Mouse (Mus musculus) liver, embryonic 16.5 days (tissue): Measurements from ENCODE around the gene Gm14085. TPM values are rescaled to one million over a fixed set of nuclear protein-coding genes. Genes with fewer than 3 reads are reported as not detected.

Source experiments
- ATAC-seq: fragments of 200-750 bp; cut with Nextera tagmentation; 2 replicates; pipeline ENCODE4 v1.8.0; 2017; ENCODE audit warnings: low read depth, mild to moderate bottlenecking, moderate number of reproducible peaks, moderate library complexity
- H3K27ac ChIP-seq: fragments of 300-500 bp; sonication (generic); 2 replicates; pipeline ENCODE4 v1.5.1; 2014; ENCODE audit warnings: mild to moderate bottlenecking, low read length
- H3K27me3 ChIP-seq: fragments of 300-500 bp; sonication (generic); 2 replicates; pipeline ENCODE4 v1.6.1; 2014; ENCODE audit warnings: low read depth, low read length, mixed read lengths; ENCODE audit not compliant: control insufficient read depth, insufficient read depth
- H3K36me3 ChIP-seq: fragments of 300-500 bp; sonication (generic); 2 replicates; pipeline ENCODE4 v1.6.1; 2014; ENCODE audit warnings: mild to moderate bottlenecking; ENCODE audit not compliant: control insufficient read depth, insufficient read depth
- H3K4me1 ChIP-seq: fragments of 300-500 bp; sonication (generic); 2 replicates; pipeline ENCODE4 v1.6.1; 2014; ENCODE audit warnings: low read depth, low read length, mixed read lengths; ENCODE audit not compliant: control insufficient read depth
- H3K4me2 ChIP-seq: fragments of 300-500 bp; sonication (generic); 2 replicates; pipeline ENCODE4 v1.6.1; 2014; ENCODE audit warnings: low read depth, low read length, mixed read lengths
- H3K4me3 ChIP-seq: fragments of 300-500 bp; sonication (generic); 2 replicates; pipeline ENCODE4 v1.5.1; 2014; ENCODE audit warnings: low read depth, mild to moderate bottlenecking, low read length
- H3K9ac ChIP-seq: fragments of 300-500 bp; sonication (generic); 2 replicates; pipeline ENCODE4 v1.6.1; 2014; ENCODE audit warnings: low read depth, low read length
- H3K9me3 ChIP-seq: fragments of 300-500 bp; sonication (generic); replicated peaks from 2 replicates; pipeline ENCODE4 v1.6.1; 2016; ENCODE audit warnings: low read length; ENCODE audit not compliant: control insufficient read depth
- WGBS: fragments of 180-500 bp; shearing (Covaris S2); extraction: QIAGEN DNeasy Blood & Tissue Kit; methylation state at CpG from one replicate; pipeline ENCODE4 v1.1.7; 2014; ENCODE audit not compliant: insufficient replicate concordance; 5-methylcytosine and 5-hydroxymethylcytosine counted together
- polyA plus RNA-seq: library from polyadenylated mRNA; unstranded; fragments of >200 nt; fragmentation: Nextera tagmentation; extraction: Ambion mirVana; gene quantifications from 2 replicates; pipeline ENCODE4 v1.2.1, GENCODE M21; 2015

Gm14085 gene
- polyA plus RNA-seq, 1 experiment from 2014 or later: 0.05 TPM

DNA sequence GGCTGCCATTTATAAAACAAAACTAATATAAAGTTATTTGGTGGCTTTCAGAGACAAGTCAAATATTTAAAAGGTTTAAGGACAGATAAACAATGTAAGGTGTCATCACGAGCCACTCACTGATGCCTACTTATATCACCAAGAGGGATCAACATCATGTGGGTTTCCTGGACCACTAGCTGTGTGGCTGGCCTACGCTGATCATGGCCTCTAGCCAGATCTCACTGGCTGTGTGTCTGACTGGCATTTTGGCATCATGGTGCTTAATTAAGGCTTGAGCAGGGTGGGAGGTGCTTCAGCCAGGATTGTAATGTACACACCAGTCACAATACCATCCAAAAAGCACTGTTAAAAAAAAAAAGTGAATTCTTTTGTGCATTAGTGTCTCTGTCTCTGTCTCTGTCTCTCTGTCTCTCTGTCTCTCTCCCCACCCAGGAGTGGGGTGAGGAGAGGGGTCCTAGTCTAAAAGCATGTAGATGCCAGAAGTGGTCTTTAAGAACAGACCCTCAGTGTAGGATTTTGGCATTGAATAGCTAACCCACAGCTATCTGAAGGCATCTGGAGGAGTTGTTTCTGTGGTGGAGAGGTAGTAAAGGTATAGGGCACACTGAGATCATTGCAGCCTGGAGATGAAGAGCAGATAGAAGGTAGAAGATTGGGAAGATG is 47.5 kb downstream of the Gm14085 start:
- H3K9ac ChIP-seq: no peak overlapping the region
- no peaks in the 10 kb centered on the region for H3K36me3 ChIP-seq
- no peak overlapping the region for H3K4me2 ChIP-seq
- H3K4me1 ChIP-seq: no peaks in the 10 kb centered on the region
- no peak for ATAC-seq
- H3K9me3 ChIP-seq: no peaks in the 10 kb centered on the region
- 54% methylated on average over 2 of the region's 2 CpGs for WGBS
- H3K27me3 ChIP-seq: no peaks in the 10 kb centered on the region
- H3K4me3 ChIP-seq: no peak overlapping the region
- H3K27ac ChIP-seq: no peak overlapping the region

DNA sequence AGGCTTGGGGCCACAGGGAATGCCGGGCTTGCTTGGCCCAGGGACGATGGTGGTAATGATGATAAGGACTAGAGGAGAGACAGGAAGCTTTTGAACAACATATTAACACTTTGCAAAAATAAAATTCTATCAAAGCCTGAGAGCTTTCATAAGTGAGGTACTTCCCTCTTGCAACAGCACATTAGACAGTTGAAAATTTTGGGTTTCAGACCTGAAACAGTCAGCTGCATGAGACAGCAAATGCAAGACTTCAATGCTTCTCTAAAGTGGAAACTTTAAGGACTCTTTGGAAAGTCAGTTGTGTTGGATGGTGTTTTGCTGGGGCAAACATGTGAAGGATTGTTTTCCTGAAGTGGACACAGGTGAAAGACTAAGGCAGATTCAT is 48.1 kb downstream of the Gm14085 start:
- Histone ChIP-seq H3K4me2 (no peak overlapping the region), H3K9ac (no peak overlapping the region), H3K4me1 (no peaks in the 10 kb centered on the region), H3K27ac (no peak overlapping the region), H3K9me3 (no peaks in the 10 kb centered on the region), H3K27me3 (no peaks in the 10 kb centered on the region), H3K36me3 (no peaks in the 10 kb centered on the region), H3K4me3 (no peak overlapping the region)
- ATAC-seq: no peak
- WGBS: 59% methylated on average over 2 of the region's 2 CpGs

DNA sequence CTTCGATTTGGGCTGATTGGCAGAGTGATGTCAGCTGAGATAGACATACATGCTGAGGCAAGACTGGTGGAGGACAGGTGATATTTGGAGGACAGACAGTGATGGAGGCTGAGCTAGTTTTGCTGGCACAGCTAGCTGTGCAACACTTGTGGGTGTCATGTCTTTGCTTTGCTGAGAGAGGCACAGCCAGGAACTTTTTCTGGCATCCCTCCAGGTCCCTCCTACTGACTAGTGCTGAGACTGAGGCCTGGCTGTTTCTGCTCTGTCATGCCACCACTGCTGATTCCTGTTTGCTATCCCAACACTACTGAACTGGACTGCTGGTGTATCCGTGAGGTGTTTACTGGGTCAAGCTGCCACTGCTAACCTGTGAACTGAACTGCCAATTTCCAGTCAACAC is 48.6 kb downstream of the Gm14085 start:
- Histone ChIP-seq H3K36me3 (no peaks in the 10 kb centered on the region), H3K9ac (no peak overlapping the region), H3K27ac (no peak overlapping the region), H3K27me3 (no peaks in the 10 kb centered on the region), H3K4me1 (no peaks in the 10 kb centered on the region), H3K9me3 (no peaks in the 10 kb centered on the region), H3K4me3 (no peak overlapping the region), H3K4me2 (no peak overlapping the region)
- no peak for ATAC-seq
- WGBS: 51% methylated on average over 2 of the region's 2 CpGs

DNA sequence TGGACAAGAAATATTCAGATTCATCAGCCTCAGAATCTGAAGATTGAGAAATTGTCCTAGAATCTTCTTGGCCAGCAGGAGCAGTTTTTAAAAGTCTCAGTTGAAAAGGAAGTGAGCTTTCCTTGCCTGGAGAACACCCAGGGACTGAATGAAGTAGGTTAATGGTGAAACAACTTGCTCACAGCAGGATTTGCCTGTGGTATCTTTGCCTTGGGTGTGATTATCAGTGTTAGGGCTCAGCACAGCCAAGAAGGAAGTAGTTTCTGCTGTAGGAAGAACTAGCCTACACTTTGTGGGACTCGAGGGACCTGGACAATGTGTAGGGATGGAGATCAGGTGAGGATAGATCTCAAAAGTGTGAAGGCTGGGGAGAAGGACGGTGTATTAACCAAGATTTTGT is 49.9 kb downstream of the Gm14085 start:
- Histone ChIP-seq H3K4me1 (no peaks in the 10 kb centered on the region), H3K27me3 (no peaks in the 10 kb centered on the region), H3K36me3 (no peaks in the 10 kb centered on the region), H3K9me3 (no peaks in the 10 kb centered on the region), H3K4me3 (no peak overlapping the region), H3K27ac (no peak overlapping the region), H3K4me2 (no peak overlapping the region), H3K9ac (no peak overlapping the region)
- 49% methylated on average over 2 of the region's 2 CpGs for WGBS
- ATAC-seq: no peak

DNA sequence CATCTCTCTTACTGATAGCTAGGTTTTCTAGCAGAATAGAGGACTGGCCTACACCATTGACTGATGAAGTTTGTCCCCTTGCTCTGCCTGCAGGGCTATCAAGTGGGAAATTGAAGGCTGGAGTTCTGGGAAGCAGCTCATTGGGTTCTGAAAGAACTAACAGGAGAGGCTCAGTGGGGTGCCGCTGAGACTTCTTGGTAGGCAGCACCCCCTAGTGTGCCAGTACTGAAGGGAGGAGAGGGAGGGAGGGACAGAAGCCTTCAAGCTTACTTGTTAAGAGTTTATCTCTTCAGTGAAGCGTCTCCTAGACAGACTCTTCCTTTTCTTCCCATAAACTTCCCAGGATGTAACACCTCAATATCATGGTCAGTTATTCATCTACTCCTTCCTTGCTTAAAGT is 73.6 kb downstream of the Gm14085 start:
- Histone ChIP-seq H3K27me3 (no peaks in the 10 kb centered on the region), H3K4me1 (no peaks in the 10 kb centered on the region), H3K4me2 (no peak overlapping the region), H3K36me3 (no peaks in the 10 kb centered on the region), H3K27ac (no peak overlapping the region), H3K9me3 (no peaks in the 10 kb centered on the region), H3K9ac (no peak overlapping the region), H3K4me3 (no peak overlapping the region)
- WGBS: 22% methylated on average over 2 of the region's 2 CpGs
- no peak for ATAC-seq

DNA sequence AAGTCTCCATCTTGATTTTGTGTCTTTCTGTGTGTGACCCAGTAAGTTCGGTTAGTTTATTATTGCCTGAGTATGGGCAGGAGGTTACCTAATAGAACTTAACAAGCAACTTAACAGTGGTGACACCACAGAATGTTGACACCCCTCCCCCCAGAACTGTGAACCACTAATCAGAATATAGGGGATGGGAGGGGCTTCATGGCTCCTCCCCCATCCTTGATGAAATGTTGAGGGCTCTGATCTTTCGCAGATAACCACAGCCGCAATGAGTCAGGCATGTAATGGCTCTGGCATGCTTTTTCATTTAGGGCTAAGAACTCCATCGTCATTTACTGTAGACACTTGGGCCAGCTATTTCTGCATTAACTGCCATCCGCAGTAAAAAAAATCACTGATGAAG is 76.5 kb downstream of the Gm14085 start:
- Histone ChIP-seq H3K36me3 (no peaks in the 10 kb centered on the region), H3K9me3 (no peaks in the 10 kb centered on the region), H3K9ac (no peak overlapping the region), H3K27me3 (no peaks in the 10 kb centered on the region), H3K4me1 (no peaks in the 10 kb centered on the region), H3K4me2 (no peak overlapping the region), H3K27ac (no peak overlapping the region), H3K4me3 (no peak overlapping the region)
- ATAC-seq: peak; percentile 13; the same call in 1 of the 2 replicates
- 62% methylated on average over 5 of the region's 5 CpGs for WGBS

DNA sequence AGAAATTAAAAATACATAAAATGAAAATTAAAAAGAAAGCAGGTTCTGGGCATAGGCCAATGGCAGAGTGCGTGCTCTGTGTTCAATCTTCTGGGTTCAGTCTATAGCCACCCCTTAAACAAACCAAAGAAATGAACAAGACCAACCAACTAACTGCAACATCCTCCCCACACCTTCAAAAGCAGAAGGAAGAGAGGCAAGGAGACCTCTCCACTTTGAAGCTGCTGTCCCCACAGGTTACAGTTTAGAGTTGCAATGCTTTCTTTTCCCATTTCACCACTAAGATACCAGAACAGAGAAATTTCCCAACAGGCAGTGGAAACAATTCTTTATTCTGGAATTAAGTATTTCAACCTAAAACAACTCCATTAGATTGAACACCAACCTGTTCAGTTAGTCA is 77.5 kb downstream of the Gm14085 start:
- no peak for ATAC-seq
- Histone ChIP-seq H3K9me3 (no peaks in the 10 kb centered on the region), H3K4me3 (no peak overlapping the region), H3K27ac (peak overlapping the region; percentile 24; the same call in 1 of the 2 replicates), H3K9ac (no peak overlapping the region), H3K27me3 (no peaks in the 10 kb centered on the region), H3K4me1 (no peaks in the 10 kb centered on the region), H3K36me3 (no peaks in the 10 kb centered on the region), H3K4me2 (no peak overlapping the region)
- WGBS: 56% methylated on average over 1 of the region's 1 CpGs

DNA sequence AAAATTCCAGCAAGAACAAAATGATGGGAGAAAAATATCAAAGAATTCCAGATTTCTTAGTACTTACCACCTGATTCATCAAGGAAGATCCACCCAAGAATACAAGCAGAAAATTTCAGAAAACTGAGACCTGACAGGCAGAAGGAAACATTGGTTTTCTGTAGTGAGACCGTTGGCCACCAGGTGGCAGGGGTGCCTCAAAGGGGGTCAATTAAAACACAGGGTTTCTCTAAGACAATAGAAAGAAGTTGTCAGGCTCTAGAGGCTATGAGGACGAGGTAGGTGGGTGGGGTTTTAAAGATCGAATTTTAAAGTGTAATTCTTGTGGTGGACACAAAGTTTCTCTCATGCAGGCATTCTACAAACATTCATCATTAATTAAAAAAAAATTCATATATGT is 84.7 kb downstream of the Gm14085 start:
- Histone ChIP-seq H3K36me3 (no peaks in the 10 kb centered on the region), H3K4me2 (no peak overlapping the region), H3K9ac (no peak overlapping the region), H3K4me1 (no peaks in the 10 kb centered on the region), H3K27ac (no peak overlapping the region), H3K9me3 (no peaks in the 10 kb centered on the region), H3K27me3 (no peaks in the 10 kb centered on the region), H3K4me3 (no peak overlapping the region)
- WGBS: 5% methylated on average over 3 of the region's 3 CpGs
- no peak for ATAC-seq

DNA sequence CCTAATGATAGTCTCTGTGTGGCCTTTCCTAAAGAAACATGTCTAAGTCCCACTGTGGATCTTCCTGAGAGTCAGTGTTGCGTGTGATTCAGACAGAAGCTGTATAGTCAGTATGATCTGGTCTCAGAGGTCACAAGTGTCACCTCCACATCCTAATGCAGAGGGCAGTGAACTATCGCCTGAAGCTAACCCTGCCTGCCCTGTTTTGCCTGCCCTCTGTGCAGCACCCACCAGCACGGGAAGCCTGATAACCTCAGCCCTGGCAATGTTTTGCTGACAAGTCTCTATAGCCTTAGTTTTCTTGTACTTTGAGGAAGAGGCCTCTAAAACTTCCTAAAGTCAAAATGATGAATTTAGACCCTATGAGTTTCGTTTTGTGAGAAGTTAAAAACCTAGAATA is 85.7 kb downstream of the Gm14085 start:
- Histone ChIP-seq H3K27me3 (no peaks in the 10 kb centered on the region), H3K36me3 (no peaks in the 10 kb centered on the region), H3K27ac (no peak overlapping the region), H3K9ac (no peak overlapping the region), H3K9me3 (no peaks in the 10 kb centered on the region), H3K4me2 (no peak overlapping the region), H3K4me1 (no peaks in the 10 kb centered on the region), H3K4me3 (no peak overlapping the region)
- 48% methylated on average over 4 of the region's 4 CpGs for WGBS
- ATAC-seq: no peak
